In the genomic region with DNA sequence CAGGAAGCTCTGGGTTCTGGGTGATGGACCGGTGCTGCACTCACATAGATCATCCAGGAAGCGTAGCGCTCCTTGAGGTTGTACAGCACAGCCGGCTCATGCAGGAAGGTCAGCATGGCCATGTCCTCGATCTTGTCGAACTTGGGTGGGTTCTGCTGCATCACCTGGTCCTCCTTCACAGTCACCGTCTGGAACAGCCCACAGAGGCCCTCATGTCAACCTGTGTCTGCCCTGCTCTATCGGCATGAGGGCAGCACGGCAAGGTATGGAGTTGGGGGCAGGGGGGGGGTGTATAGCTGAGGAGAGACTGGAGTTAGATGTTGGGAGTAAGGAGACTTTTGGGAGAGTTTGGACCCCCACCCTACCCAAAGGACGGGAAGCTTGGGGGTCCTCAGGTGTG, we compare ENCODE assay signal across 31 mouse cellular contexts. TPM values are rescaled to one million over a fixed set of nuclear protein-coding genes. Genes with fewer than 3 reads are reported as not detected.
DNase-seq lines count a peak whose midpoint lies in the region; ATAC-seq and TF ChIP-seq lines count a peak whose summit lies in the region.
"Had no signal": no experiment of that assay in that cellular context is flagged by ENCODE, and none has a peak within 500 bp of the region (broad histone marks: within the 10 kb centered on the region; RNA-seq: fewer than 3 reads in every experiment).

No protein-coding gene starts in this region.

- H3K4me1 ChIP-seq in heart, adult 2 months (ENCODE audit: control insufficient read depth, insufficient read depth, low read length): no peaks in the 10 kb centered on the region; the same call in 1 of the 2 replicates
- H3K4me1 ChIP-seq in heart, embryonic 12.5 days (replicated peaks): peaks cover 30% of the 10 kb centered on the region
- H3K4me1 ChIP-seq in heart, embryonic 15.5 days (replicated peaks): peaks cover 22% of the 10 kb centered on the region

- H3K79me2 ChIP-seq in heart, adult 2 months (replicated peaks; ENCODE audit: control insufficient read depth, insufficient read depth, low read length): no peaks in the 10 kb centered on the region
- H3K79me2 ChIP-seq in myocyte (ENCODE audit: control insufficient read depth, insufficient read depth): no peaks in the 10 kb centered on the region

- TF ChIP-seq POLR2A in heart, adult 2 months (IDR thresholded peaks at IDR 0.05; ENCODE audit: insufficient read depth, low read depth, low read length): peak; percentile 74
- TF ChIP-seq POLR2A in myocyte (IDR thresholded peaks at IDR 0.05; ENCODE audit: insufficient read length, low read depth): no peak

- no peak overlapping the region; the same call in 1 of the 2 replicates for H3K27ac ChIP-seq in heart, adult 2 months
- H3K27ac ChIP-seq in heart, embryonic 12.5 days (ENCODE audit: poor library complexity, severe bottlenecking): peak overlapping the region; percentile 99
- peak overlapping the region; percentile 99 for H3K27ac ChIP-seq in heart, embryonic 15.5 days
- H3K27ac ChIP-seq: forebrain, embryonic 15.5 days; hindbrain, embryonic 10.5 days; hindbrain, embryonic 13.5 days; intestine, embryonic 15.5 days; kidney, embryonic 15.5 days had no signal

- H3K36me3 ChIP-seq in heart, adult 2 months (ENCODE audit: control insufficient read depth, insufficient read depth, low read length): no peaks in the 10 kb centered on the region
- H3K36me3 ChIP-seq in heart, embryonic 12.5 days: peaks cover 55% of the 10 kb centered on the region
- no peaks in the 10 kb centered on the region for H3K36me3 ChIP-seq in heart, embryonic 15.5 days
- no peaks in the 10 kb centered on the region for H3K36me3 ChIP-seq in myocyte (ENCODE audit: control insufficient read depth, insufficient read depth)
- H3K36me3 ChIP-seq: forebrain, embryonic 15.5 days; G1E; hindbrain, embryonic 10.5 days; hindbrain, embryonic 13.5 days; intestine, embryonic 15.5 days; kidney, embryonic 15.5 days had no signal

- H3K9ac ChIP-seq in heart, adult 2 months (ENCODE audit: low read depth, low read length): no peak overlapping the region
- peak overlapping the region; percentile 95 for H3K9ac ChIP-seq in heart, embryonic 12.5 days
- peak overlapping the region; percentile 70 for H3K9ac ChIP-seq in heart, embryonic 15.5 days
- H3K9ac ChIP-seq: forebrain, embryonic 15.5 days; hindbrain, embryonic 13.5 days; intestine, embryonic 15.5 days; kidney, embryonic 15.5 days had no signal

- H3K4me2 ChIP-seq in heart, embryonic 12.5 days: peak overlapping the region; percentile 69
- peak overlapping the region; percentile 65 for H3K4me2 ChIP-seq in heart, embryonic 15.5 days
- H3K4me2 ChIP-seq in myocyte (ENCODE audit: low read depth): peak overlapping the region; percentile 5
- H3K4me2 ChIP-seq: forebrain, embryonic 15.5 days; hindbrain, embryonic 13.5 days; intestine, embryonic 15.5 days; kidney, embryonic 15.5 days had no signal

- intact Hi-C loops in heart, adult 2 months (cut with DNase I): no loop called here

- no peak for DNase-seq in heart, adult 2 months
- no peak for DNase-seq in heart, adult 18-20 months
- no peak for DNase-seq in heart, adult 9 months (ENCODE audit: low spot score in 2 of 2)
- DNase-seq in heart, adult 8-10 months (ENCODE audit: low spot score): no peak
- DNase-seq: adrenal gland, postnatal 10 days; adrenal gland, postnatal 36 days; B cell, adult 2 months; cerebellum, adult 18-20 months; cerebellum, adult 9-10 months; cerebellum, postnatal 14 days; gastrocnemius, postnatal 25 days; kidney, adult 11 months; kidney, adult 8-10 months had no signal

- peak; percentile 86 for TF ChIP-seq EP300 in heart, adult 2 months (IDR thresholded peaks at IDR 0.05; ENCODE audit: insufficient read depth, low read depth, low read length)

- H3ac ChIP-seq in myocyte (ENCODE audit: control insufficient read depth, insufficient read length): no peak overlapping the region

- no peak overlapping the region for H3K4me3 ChIP-seq in heart, adult 2 months
- H3K4me3 ChIP-seq in heart, embryonic 12.5 days: peak overlapping the region; percentile 63
- H3K4me3 ChIP-seq in heart, embryonic 15.5 days: peak overlapping the region; percentile 55
- no peak overlapping the region for H3K4me3 ChIP-seq in myocyte
- H3K4me3 ChIP-seq: forebrain, embryonic 15.5 days; hindbrain, embryonic 10.5 days; hindbrain, embryonic 13.5 days; intestine, embryonic 15.5 days; kidney, embryonic 15.5 days had no signal

- H3K9me3 ChIP-seq in heart, embryonic 12.5 days (replicated peaks): no peaks in the 10 kb centered on the region
- H3K9me3 ChIP-seq in heart, embryonic 15.5 days (replicated peaks): no peaks in the 10 kb centered on the region
- H3K9me3 ChIP-seq: forebrain, embryonic 15.5 days; G1E; hindbrain, embryonic 10.5 days; hindbrain, embryonic 13.5 days; intestine, embryonic 15.5 days; kidney, embryonic 15.5 days had no signal

- TF ChIP-seq CTCF in heart, adult 2 months (IDR thresholded peaks at IDR 0.05): no peak

- no peaks in the 10 kb centered on the region for H3K27me3 ChIP-seq in heart, adult 2 months (ENCODE audit: control insufficient read depth, insufficient read depth, low read length)
- peaks cover 24% of the 10 kb centered on the region; the same call in 1 of the 2 replicates for H3K27me3 ChIP-seq in heart, embryonic 12.5 days (replicated peaks)
- no peaks in the 10 kb centered on the region for H3K27me3 ChIP-seq in heart, embryonic 15.5 days
- H3K27me3 ChIP-seq in myocyte (ENCODE audit: control insufficient read depth, insufficient read depth, insufficient read length): peaks cover 18% of the 10 kb centered on the region
- H3K27me3 ChIP-seq: forebrain, embryonic 15.5 days; intestine, embryonic 15.5 days; kidney, embryonic 15.5 days had no signal

- no peak for ATAC-seq in heart, embryonic 12.5 days (ENCODE audit: insufficient number of reproducible peaks, low FRiP score)
- ATAC-seq in heart, embryonic 15.5 days (replicated peaks; ENCODE audit: insufficient number of reproducible peaks, insufficient read depth, low FRiP score, low read depth): no peak
- ATAC-seq: forebrain, embryonic 15.5 days; hindbrain, embryonic 16.5 days; intestine, embryonic 15.5 days; Patski had no signal

- 64% methylated on average over 10 of the region's 10 CpGs for WGBS in heart, adult 2 months
- 52% methylated on average over 10 of the region's 10 CpGs for WGBS in heart, embryonic 12.5 days
- 56% methylated on average over 10 of the region's 10 CpGs for WGBS in heart, embryonic 15.5 days

TF ChIP-seq in myocyte, 11 proteins besides CTCF, POLR2A, EP300 and RAD21:
- TF ChIP-seq TCF3 (IDR thresholded peaks at IDR 0.05; ENCODE audit: insufficient read length, low read depth) (no peak), SRF (IDR thresholded peaks at IDR 0.05; ENCODE audit: control insufficient read depth, insufficient read length, low read depth) (no peak), E2F4 (IDR thresholded peaks at IDR 0.05; ENCODE audit: insufficient read depth) (no peak), REST (IDR thresholded peaks at IDR 0.05; ENCODE audit: insufficient read depth, insufficient read length) (no peak), POLR2AphosphoS2 (IDR thresholded peaks at IDR 0.05; ENCODE audit: insufficient read length, low read depth) (no peak), CEBPB (IDR thresholded peaks at IDR 0.05; ENCODE audit: insufficient read depth, poor library complexity, severe bottlenecking) (no peak), MYOD1 (IDR thresholded peaks at IDR 0.05; ENCODE audit: control insufficient read depth in 1 of 3, insufficient read length in 2 of 3, low read depth in 2 of 3) (no peak), MAX (IDR thresholded peaks at IDR 0.05; ENCODE audit: low read depth) (no peak), USF1 (IDR thresholded peaks at IDR 0.05; ENCODE audit: low read depth) (no peak)
TF ChIP-seq in myocyte: peak in this region for 0.

RNA-seq across cellular contexts. Expression of a gene that starts 2.2 kb away (rescaled TPM):
- 1,000 to 10,000 TPM; 1,935 to 2,240 TPM for total RNA-seq in heart, adult 2 months (2021)
- 19.8 and 29.5 TPM in 2 replicates for polyA plus RNA-seq in heart, adult 2 months (2012; rRNA removed)
- 1,000 to 10,000 TPM; 1,849 to 2,242 TPM for total RNA-seq in heart, adult 18-20 months (2021)
- polyA plus RNA-seq in heart, embryonic 12.5 days (2016; fragmentation: Nextera tagmentation; extraction: Ambion mirVana): 5,583 and 5,934 TPM in 2 replicates
- polyA plus RNA-seq in heart, embryonic 15.5 days (2015; fragmentation: Nextera tagmentation; extraction: Ambion mirVana): 4,763 and 4,914 TPM in 2 replicates
- 1,000 to 10,000 TPM; 1,453 to 2,519 (median 2,136) TPM for total RNA-seq in heart, adult 8-10 months (2022)
- polyA plus RNA-seq in myocyte (2012; fragmentation: generic; extraction: Trizol): 56.5 TPM

RNA-seq across cellular contexts. Expression of a gene that starts 15.5 kb away (rescaled TPM):
- not detected for total RNA-seq in heart, adult 2 months (2021)
- not detected in 2 replicates for polyA plus RNA-seq in heart, adult 2 months (2012; rRNA removed)
- total RNA-seq in heart, adult 18-20 months (2021): not detected
- polyA plus RNA-seq in heart, embryonic 12.5 days (2016; fragmentation: Nextera tagmentation; extraction: Ambion mirVana): not detected in 2 replicates
- polyA plus RNA-seq in heart, embryonic 15.5 days (2015; fragmentation: Nextera tagmentation; extraction: Ambion mirVana): not detected in 2 replicates
- not detected for total RNA-seq in heart, adult 8-10 months (2022)
- not detected for polyA plus RNA-seq in myocyte (2012; fragmentation: generic; extraction: Trizol)
- total RNA-seq: adrenal gland, adult 18-20 months; adrenal gland, postnatal 10 days; adrenal gland, postnatal 36 days; CH12.LX; G1E; gastrocnemius, adult 8-10 months; gastrocnemius, postnatal 25 days had no signal
- polyA plus RNA-seq: embryonic facial prominence, embryonic 11.5 days; embryonic facial prominence, embryonic 14.5 days; forebrain, embryonic 11.5 days; forebrain, embryonic 15.5 days; G1E; gonadal fat pad, adult 2 months; hindbrain, embryonic 10.5 days; hindbrain, embryonic 13.5 days; hindbrain, embryonic 16.5 days; intestine, embryonic 15.5 days; kidney, embryonic 15.5 days; Patski had no signal

RNA-seq across cellular contexts. Expression of a gene that starts 23.1 kb away (rescaled TPM):
- total RNA-seq in heart, adult 2 months (2021): 10 to 100 TPM; 25.9 to 28.9 TPM
- 10.1 and 19.6 TPM in 2 replicates for polyA plus RNA-seq in heart, adult 2 months (2012; rRNA removed)
- 10 to 100 TPM; 27.7 to 31.1 TPM for total RNA-seq in heart, adult 18-20 months (2021)
- 55.7 and 60.8 TPM in 2 replicates for polyA plus RNA-seq in heart, embryonic 12.5 days (2016; fragmentation: Nextera tagmentation; extraction: Ambion mirVana)
- polyA plus RNA-seq in heart, embryonic 15.5 days (2015; fragmentation: Nextera tagmentation; extraction: Ambion mirVana): 56.2 and 57.1 TPM in 2 replicates
- 10 to 100 TPM; 22.3 to 31.5 (median 25.9) TPM for total RNA-seq in heart, adult 8-10 months (2022)
- polyA plus RNA-seq in myocyte (2012; fragmentation: generic; extraction: Trizol): 39.4 TPM

RNA-seq across cellular contexts. Expression of a gene that starts 25.5 kb away (rescaled TPM):
- over 10,000 TPM; 19,033 to 21,149 TPM for total RNA-seq in heart, adult 2 months (2021)
- 6,249 and 7,266 TPM in 2 replicates for polyA plus RNA-seq in heart, adult 2 months (2012; rRNA removed)
- over 10,000 TPM; 21,244 to 21,975 TPM for total RNA-seq in heart, adult 18-20 months (2021)
- polyA plus RNA-seq in heart, embryonic 12.5 days (2016; fragmentation: Nextera tagmentation; extraction: Ambion mirVana): 2,737 and 2,858 TPM in 2 replicates
- polyA plus RNA-seq in heart, embryonic 15.5 days (2015; fragmentation: Nextera tagmentation; extraction: Ambion mirVana): 2,004 and 2,041 TPM in 2 replicates
- total RNA-seq in heart, adult 8-10 months (2022): over 10,000 TPM; 18,156 to 23,973 (median 22,335) TPM
- 15.0 TPM for polyA plus RNA-seq in myocyte (2012; fragmentation: generic; extraction: Trizol)
- total RNA-seq: adrenal gland, postnatal 36 days had no signal
- polyA plus RNA-seq: forebrain, embryonic 11.5 days; gonadal fat pad, adult 2 months had no signal

RNA-seq across cellular contexts. Expression of a gene that starts 56.1 kb away (rescaled TPM):
- under 1 TPM in 1 of 2 experiments, not detected in 1; 0.30 TPM for total RNA-seq in heart, adult 2 months (2021)
- 1.8 and 2.9 TPM in 2 replicates for polyA plus RNA-seq in heart, adult 2 months (2012; rRNA removed)
- total RNA-seq in heart, adult 18-20 months (2021): under 1 TPM in 1 of 2 experiments, not detected in 1; 0.44 TPM
- polyA plus RNA-seq in heart, embryonic 12.5 days (2016; fragmentation: Nextera tagmentation; extraction: Ambion mirVana): 0.57 and 0.89 TPM in 2 replicates
- polyA plus RNA-seq in heart, embryonic 15.5 days (2015; fragmentation: Nextera tagmentation; extraction: Ambion mirVana): 0.74 and 2.4 TPM in 2 replicates
- 1 to 10 TPM in 1 of 4 experiments, under 1 TPM in 1, not detected in 2; 0.41 to 1.2 TPM for total RNA-seq in heart, adult 8-10 months (2022)
- not detected for polyA plus RNA-seq in myocyte (2012; fragmentation: generic; extraction: Trizol)
- total RNA-seq: CH12.LX; G1E; gastrocnemius, adult 8-10 months had no signal
- polyA plus RNA-seq: G1E, Patski had no signal

Comparison
In these comparisons a context has a peak if more than half of its experiments do, and no peak if none do; other contexts are left out.
1. H3K4me3 ChIP-seq: peak in heart, embryonic 12.5 days (single experiment) and heart, embryonic 15.5 days (single experiment); none in heart, adult 2 months (single experiment) and myocyte (single experiment).
2. RNA of a gene that starts 2.2 kb away (polyA plus RNA-seq): 5,583 to 5,934 TPM in heart, embryonic 12.5 days and 4,763 to 4,914 TPM in heart, embryonic 15.5 days; 56.5 TPM in myocyte (single experiment) and 19.8 to 29.5 TPM in heart, adult 2 months; every median in the first group is over 10 times any median in the second.
3. H3K4me2 ChIP-seq: peak in every context shown above with its lines; median percentile 69 in heart, embryonic 12.5 days; 65 in heart, embryonic 15.5 days; 5 in myocyte.